Mouse (Mus musculus) stomach, postnatal 0 days (tissue): Measurements from ENCODE around the gene Banp. TPM values are rescaled to one million over a fixed set of nuclear protein-coding genes. Genes with fewer than 3 reads are reported as not detected.
A peak's percentile ranks its signal among the peaks of the same experiment; 100 is the strongest.

Source experiments
- ATAC-seq: fragments of 200-750 bp; cut with Nextera tagmentation; 2 replicates; pipeline ENCODE4 v1.8.0; 2017; ENCODE audit not compliant: low FRiP score, low TSS enrichment
- DNase-seq: peaks from one replicate; pipeline ENCODE4 v3.0.0-alpha.2; 2016; ENCODE audit warnings: low spot score
- H3K27ac ChIP-seq: fragments of 300-500 bp; sonication (generic); replicated peaks from 2 replicates; pipeline ENCODE4 v1.5.1; 2014; ENCODE audit warnings: mild to moderate bottlenecking, control low read depth
- H3K27me3 ChIP-seq: fragments of 300-500 bp; sonication (generic); 2 replicates; pipeline ENCODE4 v1.6.1; 2014; ENCODE audit warnings: low read length; ENCODE audit not compliant: control insufficient read depth, insufficient read depth
- H3K36me3 ChIP-seq: fragments of 300-500 bp; sonication (generic); 2 replicates; pipeline ENCODE4 v1.6.1; 2014; ENCODE audit warnings: low read length, mixed read lengths; ENCODE audit not compliant: control insufficient read depth, insufficient read depth
- H3K4me1 ChIP-seq: fragments of 300-500 bp; sonication (generic); replicated peaks from 2 replicates; pipeline ENCODE4 v1.6.1; 2014; ENCODE audit warnings: antibody characterized with exemption; ENCODE audit not compliant: control insufficient read depth, insufficient read depth
- H3K4me2 ChIP-seq: fragments of 300-500 bp; sonication (generic); replicated peaks from 2 replicates; pipeline ENCODE4 v1.6.1; 2014; ENCODE audit warnings: low read depth, mild to moderate bottlenecking, control low read depth, moderate library complexity
- H3K4me3 ChIP-seq: fragments of 300-500 bp; sonication (generic); 2 replicates; pipeline ENCODE4 v1.5.1; 2014; ENCODE audit warnings: low read depth, low read length, control low read depth
- H3K9ac ChIP-seq: fragments of 300-500 bp; sonication (generic); 2 replicates; pipeline ENCODE4 v1.6.1; 2014; ENCODE audit warnings: mild to moderate bottlenecking, low read length, control low read depth, mixed read lengths
- H3K9me3 ChIP-seq: fragments of 300-500 bp; sonication (generic); 2 replicates; pipeline ENCODE4 v1.6.1; 2016; ENCODE audit warnings: low read length; ENCODE audit not compliant: control insufficient read depth
- CTCF ChIP-seq: IDR thresholded peaks from 2 replicates; pipeline ENCODE4 v1.5.1; 2016; ENCODE audit warnings: antibody characterized with exemption, low read depth, mild to moderate bottlenecking, moderate library complexity
- EP300 ChIP-seq: optimal IDR thresholded peaks from 2 replicates; pipeline ENCODE3; 2016; ENCODE audit warnings: antibody characterized with exemption
- WGBS: fragments of 180-500 bp; shearing (Covaris S2); extraction: QIAGEN DNeasy Blood & Tissue Kit; methylation state at CpG from one replicate; pipeline ENCODE4 v1.1.7; 2014; 5-methylcytosine and 5-hydroxymethylcytosine counted together
- polyA plus RNA-seq: library from polyadenylated mRNA; unstranded; fragments of >200 nt; fragmentation: Nextera tagmentation; extraction: Ambion mirVana; gene quantifications from 2 replicates; pipeline ENCODE4 v1.2.1, GENCODE M21; 2015

Gene Banp
- polyA plus RNA-seq, 1 experiment from 2014 or later: 9.0 TPM

DNA sequence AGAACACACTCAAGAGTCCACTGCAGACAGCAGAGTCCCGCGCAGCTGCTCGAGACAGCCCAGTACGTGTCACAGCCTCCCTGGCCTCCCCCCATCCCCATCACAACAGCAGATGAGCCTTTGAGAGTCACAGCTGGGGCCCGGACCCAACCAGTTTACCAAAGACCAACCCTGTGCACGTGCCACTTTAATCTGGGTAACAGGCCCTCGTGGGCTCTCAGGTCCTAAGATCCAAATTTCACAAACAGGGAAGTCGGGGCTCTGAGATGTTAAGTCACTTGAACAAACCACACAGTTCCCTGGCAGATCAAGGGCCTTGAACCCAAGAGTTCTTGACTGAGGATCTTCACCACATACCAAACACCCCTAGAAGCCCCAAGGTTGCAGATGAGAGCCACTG lies 28.0 kb upstream of the Banp start:
- no peaks in the 10 kb centered on the region for H3K27me3 ChIP-seq
- ATAC-seq (no peak), DNase-seq (no peak)
- no peak overlapping the region for H3K4me3 ChIP-seq
- TF ChIP-seq CTCF: no peak
- no peak for TF ChIP-seq EP300
- peaks cover 2% of the 10 kb centered on the region; the same call in 1 of the 2 replicates for H3K4me1 ChIP-seq
- peak overlapping the region; percentile 70 for H3K27ac ChIP-seq
- H3K36me3 ChIP-seq: no peaks in the 10 kb centered on the region
- no peaks in the 10 kb centered on the region for H3K9me3 ChIP-seq
- WGBS: 60% methylated on average over 8 of the region's 8 CpGs
- H3K4me2 ChIP-seq: no peak overlapping the region
- H3K9ac ChIP-seq: no peak overlapping the region

DNA sequence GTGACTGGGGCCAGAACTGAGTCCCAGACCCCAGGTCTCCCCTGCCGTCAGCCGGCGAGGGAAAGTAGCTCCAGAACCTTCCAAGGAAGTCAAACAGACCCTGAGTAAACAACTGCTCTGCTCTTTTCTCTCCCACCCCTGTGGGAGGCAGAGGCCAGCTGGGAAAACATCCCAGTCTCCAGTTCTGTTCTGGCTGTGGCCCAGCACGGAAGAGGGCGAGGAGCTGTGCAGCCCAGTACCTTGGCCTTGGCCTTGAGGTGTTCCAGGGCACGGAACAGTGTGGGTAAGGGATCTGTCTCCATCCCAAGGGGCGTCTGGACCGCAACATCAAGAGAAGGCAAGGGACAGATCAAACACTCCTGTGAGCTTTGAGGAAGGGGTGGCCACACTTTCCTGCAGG lies 27.4 kb upstream of the Banp start:
- ATAC-seq: peak; percentile 73

DNA sequence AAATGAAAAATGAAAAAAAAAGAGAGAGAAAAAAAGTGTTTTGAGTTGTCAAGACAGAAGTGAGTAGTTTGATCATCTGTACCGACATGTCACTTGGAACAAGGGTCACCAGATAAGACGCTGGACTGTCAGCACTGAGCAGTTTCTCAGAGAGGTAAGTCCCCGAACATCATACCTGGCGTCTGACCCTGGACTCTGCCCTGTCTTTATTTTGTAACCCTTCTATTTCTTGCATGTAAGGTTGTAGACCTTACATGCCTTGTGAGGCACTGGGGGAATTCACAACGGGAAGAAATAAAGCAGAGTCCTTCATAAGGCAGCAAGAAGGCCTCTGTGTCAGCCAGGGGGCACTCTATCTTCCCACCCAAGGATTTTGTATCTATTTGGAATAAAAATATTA lies 24.9 kb upstream of the Banp start:
- ATAC-seq (no peak), DNase-seq (no peak)
- Histone ChIP-seq H3K9ac (no peak overlapping the region), H3K4me3 (no peak overlapping the region), H3K36me3 (no peaks in the 10 kb centered on the region), H3K4me1 (peaks cover 2% of the 10 kb centered on the region; the same call in 1 of the 2 replicates), H3K9me3 (no peaks in the 10 kb centered on the region), H3K4me2 (no peak overlapping the region), H3K27ac (no peak overlapping the region), H3K27me3 (no peaks in the 10 kb centered on the region)
- no peak for TF ChIP-seq CTCF
- WGBS: 82% methylated on average over 5 of the region's 5 CpGs

More for the DNA sequence above, 27.4 kb upstream of the Banp start:
- Histone ChIP-seq H3K9me3 (no peaks in the 10 kb centered on the region), H3K4me1 (peaks cover 2% of the 10 kb centered on the region; the same call in 1 of the 2 replicates), H3K4me3 (no peak overlapping the region), H3K4me2 (no peak overlapping the region), H3K9ac (no peak overlapping the region), H3K27me3 (no peaks in the 10 kb centered on the region), H3K36me3 (no peaks in the 10 kb centered on the region), H3K27ac (peak overlapping the region; percentile 70)
- 23% methylated on average over 8 of the region's 8 CpGs for WGBS
- peak; percentile 74 for DNase-seq
- no peak for TF ChIP-seq EP300

DNA sequence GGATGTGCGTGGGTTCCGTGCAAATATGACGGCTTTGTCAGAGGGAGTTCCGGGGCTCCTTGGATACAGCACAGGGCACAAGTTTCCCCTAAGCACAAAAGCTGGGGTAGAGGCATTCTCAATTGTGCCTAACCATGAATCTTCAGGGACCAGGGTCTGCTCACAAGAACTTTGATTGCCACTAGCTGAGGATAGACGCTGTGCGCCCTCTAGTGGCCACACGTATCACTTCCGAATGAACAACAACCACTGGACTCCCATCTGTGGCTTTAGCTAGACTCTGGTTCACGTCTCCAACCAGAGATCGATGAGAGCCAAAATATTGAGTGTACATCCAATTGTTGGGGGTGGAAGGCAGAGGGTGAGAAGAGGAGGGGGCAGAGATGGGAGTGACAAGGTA lies 23.9 kb upstream of the Banp start:
- Histone ChIP-seq H3K27me3 (no peaks in the 10 kb centered on the region), H3K4me2 (no peak overlapping the region), H3K9me3 (no peaks in the 10 kb centered on the region), H3K4me1 (peaks cover 2% of the 10 kb centered on the region; the same call in 1 of the 2 replicates), H3K4me3 (no peak overlapping the region), H3K27ac (no peak overlapping the region), H3K36me3 (no peaks in the 10 kb centered on the region), H3K9ac (no peak overlapping the region)
- TF ChIP-seq EP300 (no peak), CTCF (peak; percentile 94)
- WGBS: 30% methylated on average over 10 of the region's 10 CpGs
- ATAC-seq (no peak), DNase-seq (peak; percentile 79)

DNA sequence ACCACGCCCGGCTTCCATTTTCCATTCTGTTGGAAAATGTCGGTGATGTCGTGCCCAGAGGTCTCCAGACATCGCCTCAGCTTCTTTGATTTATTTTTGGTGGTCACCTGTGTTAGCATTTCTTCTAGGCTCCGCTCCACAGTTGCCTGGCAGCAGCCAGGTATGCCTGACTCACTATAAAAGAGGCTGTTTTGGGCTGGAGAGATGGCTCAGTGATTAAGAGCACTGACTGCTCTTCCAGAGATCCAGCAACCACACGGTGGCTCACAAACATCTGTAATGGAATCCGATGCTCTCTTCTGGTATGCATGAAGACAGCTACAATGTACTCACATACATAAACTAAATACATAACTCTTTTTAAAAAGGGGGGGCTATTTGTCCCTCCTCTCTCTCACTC lies 23.3 kb upstream of the Banp start:
- 54% methylated on average over 8 of the region's 8 CpGs for WGBS
- no peak overlapping the region for H3K27ac ChIP-seq
- DNase-seq (no peak), ATAC-seq (no peak)
- TF ChIP-seq CTCF (no peak), EP300 (no peak)
- H3K9me3 ChIP-seq: no peaks in the 10 kb centered on the region
- no peaks in the 10 kb centered on the region for H3K36me3 ChIP-seq
- no peak overlapping the region for H3K4me2 ChIP-seq
- peaks cover 2% of the 10 kb centered on the region; the same call in 1 of the 2 replicates for H3K4me1 ChIP-seq
- no peak overlapping the region for H3K9ac ChIP-seq
- no peaks in the 10 kb centered on the region for H3K27me3 ChIP-seq
- no peak overlapping the region for H3K4me3 ChIP-seq

DNA sequence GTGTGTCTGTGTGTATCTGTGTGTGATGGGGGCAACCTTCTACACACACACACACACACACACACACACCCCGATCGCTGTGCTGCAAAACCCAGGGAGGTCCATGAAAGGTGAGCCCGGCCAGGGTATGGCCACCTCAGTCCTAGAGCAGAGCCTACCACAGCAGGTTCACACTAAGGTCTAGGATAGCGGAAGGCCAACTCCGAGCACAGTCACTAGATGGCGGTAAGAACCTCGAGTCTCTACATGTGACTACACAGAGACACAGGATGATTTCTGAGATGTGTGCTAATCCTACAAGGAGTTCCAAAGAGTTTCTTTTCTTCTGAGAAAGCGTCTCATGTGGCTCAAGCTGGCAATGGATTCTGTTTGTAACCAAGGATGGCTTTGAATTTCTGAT lies 22.2 kb upstream of the Banp start:
- Histone ChIP-seq H3K9ac (no peak overlapping the region), H3K4me3 (no peak overlapping the region), H3K9me3 (no peaks in the 10 kb centered on the region), H3K4me2 (no peak overlapping the region), H3K4me1 (no peaks in the 10 kb centered on the region), H3K27ac (no peak overlapping the region), H3K27me3 (no peaks in the 10 kb centered on the region), H3K36me3 (no peaks in the 10 kb centered on the region)
- 26% methylated on average over 8 of the region's 8 CpGs for WGBS
- TF ChIP-seq EP300 (no peak), CTCF (peak; percentile 79)
- peak; percentile 66 for DNase-seq
- peak; percentile 74 for ATAC-seq
